Comparison of ENCODE assay signal across 8 mouse cellular contexts in the genomic region with DNA sequence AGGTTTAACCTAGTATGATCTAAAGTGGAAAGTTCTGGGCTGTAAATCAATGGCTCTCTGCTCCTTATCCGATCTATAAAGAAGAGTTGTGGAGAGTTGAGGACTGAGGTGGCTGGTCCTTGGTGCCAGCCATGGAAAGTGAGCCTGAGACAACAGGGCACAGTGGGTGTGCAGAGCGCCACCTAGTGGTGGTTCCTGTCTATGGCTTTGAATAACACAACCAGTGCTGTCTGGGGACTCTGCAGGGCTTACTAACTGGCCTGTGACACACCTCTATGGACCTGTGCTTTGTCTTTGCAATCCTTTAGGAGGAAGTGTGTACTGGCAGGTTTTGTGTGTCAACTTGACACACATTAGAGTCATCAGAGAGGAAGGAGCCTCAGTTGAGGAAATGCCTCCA. TPM values are rescaled to one million over a fixed set of nuclear protein-coding genes. Genes with fewer than 3 reads are reported as not detected.
DNase-seq lines count a peak whose midpoint lies in the region; ATAC-seq and TF ChIP-seq lines count a peak whose summit lies in the region.

No protein-coding gene starts in this region.

- peak; percentile 79 for TF ChIP-seq CTCF in C2C12 (IDR thresholded peaks at IDR 0.05; ENCODE audit: control insufficient read depth, insufficient read depth, insufficient read length)
- peak; percentile 94 for TF ChIP-seq CTCF in liver, postnatal 0 days (IDR thresholded peaks at IDR 0.05; ENCODE audit: low read depth)

- no peaks in the 10 kb centered on the region for H3K36me3 ChIP-seq in C2C12 (ENCODE audit: control insufficient read depth, insufficient read depth)
- 0 out of 2 replicates have a peak, but pooled peaks cover 3% of the 10 kb centered on the region for H3K36me3 ChIP-seq in liver, postnatal 0 days (replicated peaks; ENCODE audit: insufficient read depth, low read length)

- ATAC-seq in granulocyte monocyte progenitor cell, adult 5-6 weeks (replicated peaks; ENCODE audit: poor library complexity, severe bottlenecking) = peak; percentile 75
- ATAC-seq in liver, postnatal 0 days = peak; percentile 67; the same call in 1 of the 2 replicates

- DNase-seq in adipocyte (ENCODE audit: low spot score) = peak; percentile 74
- DNase-seq in cerebellum, postnatal 4 days (ENCODE audit: low spot score in 2 of 2) = peak; percentile 50 to 66
- DNase-seq in kidney, postnatal 14 days = peak; percentile 75
- DNase-seq in liver, postnatal 0 days = peak; percentile 80
- peak; percentile 80 for DNase-seq in retina, postnatal 1 day
- DNase-seq in urinary bladder, adult 18-20 months (ENCODE audit: low spot score in 2 of 2) = peak; percentile 45 to 60

- no peak overlapping the region for H3K27ac ChIP-seq in liver, postnatal 0 days (ENCODE audit: low read depth)

- H3K9ac ChIP-seq in liver, postnatal 0 days (replicated peaks) = no peak overlapping the region

- no peak overlapping the region for H3K4me2 ChIP-seq in liver, postnatal 0 days (ENCODE audit: low read depth, low read length)

- H3ac ChIP-seq in C2C12 (ENCODE audit: control insufficient read depth, insufficient read length, low read depth) = no peak overlapping the region

- TF ChIP-seq EP300 in liver, postnatal 0 days (IDR thresholded peaks at IDR 0.05; ENCODE audit: low read depth) = no peak

- H3K27me3 ChIP-seq in C2C12 (ENCODE audit: control insufficient read depth, insufficient read depth, insufficient read length) = peaks cover 3% of the 10 kb centered on the region
- H3K27me3 ChIP-seq in liver, postnatal 0 days (ENCODE audit: insufficient read depth, low read length) = no peaks in the 10 kb centered on the region

- H3K9me3 ChIP-seq in liver, postnatal 0 days (ENCODE audit: low read length) = no peaks in the 10 kb centered on the region

- no peak overlapping the region for H3K4me3 ChIP-seq in C2C12 (ENCODE audit: insufficient read depth, poor library complexity, severe bottlenecking)
- no peak overlapping the region for H3K4me3 ChIP-seq in liver, postnatal 0 days (ENCODE audit: low read depth, low read length)

- 36% methylated on average over 2 of the region's 2 CpGs for WGBS in liver, postnatal 0 days (ENCODE audit: insufficient replicate concordance)

- H3K4me1 ChIP-seq in liver, postnatal 0 days (ENCODE audit: insufficient read depth) = no peaks in the 10 kb centered on the region

- H3K79me3 ChIP-seq in C2C12 (ENCODE audit: low read depth) = no peaks in the 10 kb centered on the region

- no peaks in the 10 kb centered on the region for H3K79me2 ChIP-seq in C2C12 (ENCODE audit: control insufficient read depth, insufficient read depth)

TF ChIP-seq in C2C12, 6 proteins besides CTCF, POLR2A, EP300 and RAD21:
- TF ChIP-seq FOSL1 (IDR thresholded peaks at IDR 0.05; ENCODE audit: insufficient read depth, low read length, poor library complexity, severe bottlenecking) = no peak
- no peak for TF ChIP-seq USF1 (IDR thresholded peaks at IDR 0.05; ENCODE audit: low read depth)
- no peak for TF ChIP-seq MAX (IDR thresholded peaks at IDR 0.05)
- TF ChIP-seq CEBPB (IDR thresholded peaks at IDR 0.05; ENCODE audit: low read depth) = no peak
- TF ChIP-seq MYOD1 (IDR thresholded peaks at IDR 0.05; ENCODE audit: control insufficient read depth, insufficient read length, low read depth) = no peak
- TF ChIP-seq MYOG (IDR thresholded peaks at IDR 0.05; ENCODE audit: control insufficient read depth, extremely low read depth, insufficient read length) = no peak

RNA-seq across cellular contexts. Expression of a gene that starts 19.2 kb away (rescaled TPM):
- 8.5 TPM for polyA plus RNA-seq in C2C12 (2012; fragmentation: generic; extraction: Trizol)
- total RNA-seq in granulocyte monocyte progenitor cell, adult 5-6 weeks (2014; fragmentation: Nextera tagmentation) = 10.5 and 11.9 TPM in 2 replicates
- 7.4 and 8.3 TPM in 2 replicates for total RNA-seq in granulocyte monocyte progenitor cell, adult 5-6 weeks (2017)
- polyA plus RNA-seq in liver, postnatal 0 days (2015; fragmentation: Nextera tagmentation; extraction: Ambion mirVana) = 4.0 and 4.8 TPM in 2 replicates

RNA-seq across cellular contexts. Expression of a gene that starts 27.2 kb away (rescaled TPM):
- 0.09 TPM for polyA plus RNA-seq in C2C12 (2012; fragmentation: generic; extraction: Trizol)
- total RNA-seq in granulocyte monocyte progenitor cell, adult 5-6 weeks (2014; fragmentation: Nextera tagmentation) = 0.28 TPM in 1 of 2 replicates, not detected in the other
- 0.47 TPM in 1 of 2 replicates, not detected in the other for total RNA-seq in granulocyte monocyte progenitor cell, adult 5-6 weeks (2017)
- polyA plus RNA-seq in liver, postnatal 0 days (2015; fragmentation: Nextera tagmentation; extraction: Ambion mirVana) = 110 and 118 TPM in 2 replicates

Comparison
In these comparisons a context has a peak if more than half of its experiments do, and no peak if none do; other contexts are left out.
1. RNA of a gene that starts 27.2 kb away (polyA plus RNA-seq): 110 to 118 TPM in liver, postnatal 0 days; 0.09 TPM in C2C12 (single experiment); every median in the first group is over 100 times any median in the second.
2. Peak in every context shown above with its lines, with median percentiles within 50 percentile points of each other: DNase-seq.